Mouse (Mus musculus) cerebellum, adult 2 months (tissue): ENCODE measurements at regions not wholly inside any gene's neighbourhood (a gene's known extent, or its start where the extent isn't known, plus 50 kb on each side); places are given as distances from the start of the nearest gene placed in this dataset.

ENCODE experiments used
- DNase-seq, 2 experiments: peaks; one replicate each; pipeline ENCODE4 v3.0.0; 2021
- H3K27ac ChIP-seq: fragments of 200-500 bp; 2 replicates; pipeline ENCODE4 v1.5.1; 2012; ENCODE audit warnings: low read length, control low read depth, inconsistent platforms; ENCODE audit not compliant: insufficient read depth
- H3K27me3 ChIP-seq: fragments of 200-500 bp; 2 replicates; pipeline ENCODE4 v1.6.1; 2012; ENCODE audit warnings: inconsistent platforms, mild to moderate bottlenecking, low read length, moderate library complexity; ENCODE audit not compliant: control insufficient read depth, insufficient read depth
- H3K4me1 ChIP-seq: fragments of 200-500 bp; 2 replicates; pipeline ENCODE4 v1.6.1; 2011; ENCODE audit warnings: low read length; ENCODE audit not compliant: control insufficient read depth, insufficient read depth
- H3K4me3 ChIP-seq: fragments of 200-500 bp; replicated peaks from 2 replicates; pipeline ENCODE3; 2011; ENCODE audit warnings: mild to moderate bottlenecking, low read depth, low read length, control low read depth; ENCODE audit not compliant: insufficient read depth
- CTCF ChIP-seq: fragments of 200-500 bp; IDR thresholded peaks from 2 replicates; pipeline ENCODE4 v1.5.1; 2011; ENCODE audit warnings: low read depth, mild to moderate bottlenecking, control low read depth, low read length, moderate library complexity, borderline replicate concordance; ENCODE audit not compliant: insufficient read depth
- POLR2A ChIP-seq: fragments of 200-500 bp; IDR thresholded peaks from 2 replicates; pipeline ENCODE4 v1.6.1; 2011; ENCODE audit warnings: low read length, control low read depth, borderline replicate concordance; ENCODE audit not compliant: insufficient read depth
- WGBS: fragments of 180-500 bp; shearing (Covaris S2); methylation state at CpG from one replicate; pipeline ENCODE4 v1.1.7; 2018; 5-methylcytosine and 5-hydroxymethylcytosine counted together

GRCm38 (mm10) chr17:31777751-31778150 is 77.9 kb downstream of the Sik1 start:
- Histone ChIP-seq H3K27me3 (no peaks in the 10 kb centered on the region; the same call in 1 of the 2 replicates), H3K4me3 (no peak overlapping the region), H3K27ac (no peak overlapping the region), H3K4me1 (no peaks in the 10 kb centered on the region)
- no peak for TF ChIP-seq POLR2A
- TF ChIP-seq CTCF, result no peak
- no peak for DNase-seq
- WGBS, result 55% methylated on average over 5 of the region's 5 CpGs

- no peak for DNase-seq
- Histone ChIP-seq H3K27ac (no peak overlapping the region), H3K27me3 (no peaks in the 10 kb centered on the region; the same call in 1 of the 2 replicates), H3K4me3 (no peak overlapping the region), H3K4me1 (no peaks in the 10 kb centered on the region)
- WGBS, result 41% methylated on average over 3 of the region's 3 CpGs
- TF ChIP-seq POLR2A (no peak), CTCF (no peak)
Observed at GRCm38 (mm10) chr17:31779466-31779865, 76.1 kb downstream of the Sik1 start.

GRCm38 (mm10) chr17:31782251-31782650 is 73.4 kb downstream of the Sik1 start:
- TF ChIP-seq POLR2A (no peak), CTCF (no peak)
- no peaks in the 10 kb centered on the region for H3K4me1 ChIP-seq
- WGBS, result 80% methylated on average over 6 of the region's 6 CpGs

DNA sequence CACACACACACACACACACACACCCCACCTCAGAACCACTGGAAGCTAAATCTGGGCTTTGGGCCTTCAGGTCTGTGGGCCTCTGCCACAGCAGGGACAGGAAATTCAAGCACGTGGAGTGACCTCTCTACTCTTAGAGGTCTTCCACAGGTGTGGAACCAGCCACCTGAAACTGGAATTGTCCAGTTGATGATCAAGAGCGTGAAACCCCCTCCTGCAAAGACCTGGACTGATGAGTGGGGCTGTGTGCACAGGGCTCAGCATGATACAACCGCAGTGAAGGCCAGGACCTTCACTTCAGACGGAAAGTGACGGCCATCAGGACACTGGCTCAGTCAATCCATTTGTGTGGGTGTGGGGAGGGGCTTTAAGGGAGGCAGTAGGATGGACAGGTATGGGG is 72.5 kb downstream of the Sik1 start:
- no peak for DNase-seq
- Histone ChIP-seq H3K27me3 (no peaks in the 10 kb centered on the region; the same call in 1 of the 2 replicates), H3K4me1 (no peaks in the 10 kb centered on the region), H3K4me3 (no peak overlapping the region), H3K27ac (no peak overlapping the region)
- TF ChIP-seq POLR2A (no peak), CTCF (no peak)
- WGBS, result 85% methylated on average over 5 of the region's 5 CpGs

More at GRCm38 (mm10) chr17:31782251-31782650, 73.4 kb downstream of the Sik1 start:
- Histone ChIP-seq H3K27ac (no peak overlapping the region), H3K27me3 (no peaks in the 10 kb centered on the region; the same call in 1 of the 2 replicates), H3K4me3 (no peak overlapping the region)
- no peak for DNase-seq

- Histone ChIP-seq H3K4me1 (0 out of 2 replicates have a peak, but pooled peaks cover 4% of the 10 kb centered on the region), H3K4me3 (no peak overlapping the region), H3K27me3 (no peaks in the 10 kb centered on the region; the same call in 1 of the 2 replicates), H3K27ac (no peak overlapping the region)
- WGBS, result 45% methylated on average over 3 of the region's 3 CpGs
- DNase-seq, result no peak
- TF ChIP-seq CTCF, result no peak
- no peak for TF ChIP-seq POLR2A
Observed at GRCm38 (mm10) chr17:31788316-31788715, 67.3 kb downstream of the Sik1 start.

DNA sequence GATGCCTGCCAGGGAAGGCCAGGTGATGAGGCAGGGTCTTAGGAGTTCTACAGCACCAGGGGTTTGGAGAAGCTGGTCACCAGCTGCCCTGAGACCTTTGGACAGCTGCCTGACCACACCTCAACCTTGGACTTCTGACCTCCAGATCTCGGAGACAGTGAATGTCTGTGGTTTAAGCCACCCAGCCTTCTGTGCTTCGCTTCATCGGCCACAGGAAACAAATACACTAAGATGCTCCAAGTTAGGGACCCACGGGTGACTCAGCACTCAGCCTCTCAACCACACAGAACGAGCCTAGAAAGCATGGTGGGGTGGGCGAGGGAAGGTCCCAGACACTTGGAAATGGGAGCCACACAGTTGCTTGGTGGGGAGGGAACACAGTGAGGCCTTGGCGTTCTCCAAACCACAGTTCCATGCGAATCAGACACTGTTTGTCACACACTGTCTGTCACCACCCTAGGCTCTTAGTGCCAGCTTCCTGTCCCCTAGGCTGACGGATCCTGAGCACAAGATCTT is 66.5 kb downstream of the Sik1 start:
- TF ChIP-seq POLR2A (no peak), CTCF (no peak)
- Histone ChIP-seq H3K4me1 (0 out of 2 replicates have a peak, but pooled peaks cover 4% of the 10 kb centered on the region), H3K4me3 (no peak overlapping the region), H3K27ac (no peak overlapping the region), H3K27me3 (no peaks in the 10 kb centered on the region; the same call in 1 of the 2 replicates)
- no peak for DNase-seq
- WGBS, result 68% methylated on average over 9 of the region's 9 CpGs

GRCm38 (mm10) chr17:31789906-31790279 is 65.7 kb downstream of the Sik1 start:
- 14% methylated on average over 5 of the region's 5 CpGs for WGBS
- TF ChIP-seq CTCF (no peak), POLR2A (no peak)
- H3K27ac ChIP-seq, result no peak overlapping the region
- H3K4me3 ChIP-seq, result no peak overlapping the region
- peaks cover 3% of the 10 kb centered on the region; the same call in 1 of the 2 replicates for H3K27me3 ChIP-seq
- DNase-seq, result no peak
- H3K4me1 ChIP-seq, result 0 out of 2 replicates have a peak, but pooled peaks cover 4% of the 10 kb centered on the region
